Mouse (Mus musculus) kidney, adult 2 months (tissue): ENCODE results near the gene Gja3.

Experiments
- CTCF ChIP-seq: fragments of 200-500 bp; conservative IDR thresholded peaks from 2 replicates; pipeline ENCODE4 v1.5.1; 2011; ENCODE audit warnings: low read depth, mild to moderate bottlenecking, control low read depth, low read length, moderate library complexity, mixed read lengths; ENCODE audit not compliant: insufficient read depth, insufficient read length
- POLR2A ChIP-seq: fragments of 200-500 bp; IDR thresholded peaks from one replicate; pipeline ENCODE4 v1.6.1; 2011; ENCODE audit warnings: low read depth, low read length, control low read depth

DNA sequence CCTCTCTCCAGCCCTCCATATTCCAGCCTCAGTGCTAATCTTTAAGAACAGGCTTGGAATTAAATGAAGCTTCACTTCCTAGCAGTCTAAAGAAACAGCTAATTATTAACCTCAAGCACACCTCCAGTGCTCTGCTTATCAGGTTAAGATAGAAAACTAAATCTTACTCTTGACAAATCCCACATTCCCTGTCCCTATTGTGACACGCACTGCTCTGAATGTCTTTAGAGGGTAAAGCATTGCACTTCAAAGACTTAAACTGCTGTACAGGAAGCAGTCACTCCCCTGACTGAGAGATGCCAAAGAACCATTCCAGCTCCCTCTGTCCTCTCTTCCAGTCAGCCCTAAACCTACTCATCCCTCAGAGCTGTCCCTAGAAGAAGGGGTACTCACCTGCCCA is 16.5 kb downstream of the Gja3 start:
- TF ChIP-seq CTCF (no peak), POLR2A (no peak)
